Mouse (Mus musculus): ENCODE results near the gene Aldh16a1. TPM values are rescaled to one million over a fixed set of nuclear protein-coding genes. Genes with fewer than 3 reads are reported as not detected.

Gene Aldh16a1
- polyA plus RNA-seq, 1 experiment from 2014 or later = 26.7 TPM

DNA sequence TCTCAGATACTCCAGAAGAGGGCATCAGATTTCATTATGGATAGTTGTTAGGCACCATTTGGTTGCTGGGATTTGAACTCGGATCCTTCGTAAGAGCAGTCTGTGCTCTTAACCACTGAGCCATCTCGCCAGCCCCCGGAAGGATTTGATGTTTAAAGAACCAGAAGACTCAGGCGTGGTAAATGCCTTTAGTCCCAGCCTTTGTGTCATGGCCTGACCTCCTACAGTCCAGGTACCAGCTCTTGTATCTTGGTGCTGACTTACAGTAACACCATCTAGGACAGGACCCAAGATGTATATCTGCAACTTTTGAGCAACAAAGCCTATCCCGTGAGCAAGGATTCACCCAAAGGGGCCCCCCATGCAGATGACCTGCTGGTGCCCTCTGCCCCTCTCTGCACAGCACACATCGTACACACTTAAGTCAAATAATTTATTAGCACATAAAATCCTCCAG is 29.2 kb downstream of the Aldh16a1 start:
- no peak overlapping the region for H3K4me3 ChIP-seq (ENCODE audit: low read depth, low read length)
- DNase-seq (ENCODE audit: low spot score) (no peak), ATAC-seq (no peak)
- no peak overlapping the region for H3K9ac ChIP-seq (replicated peaks; ENCODE audit: low read depth)
- H3K4me2 ChIP-seq (replicated peaks; ENCODE audit: low read depth, low read length) = no peak overlapping the region
- H3K36me3 ChIP-seq (ENCODE audit: insufficient read depth, low read length) = peaks cover 21% of the 10 kb centered on the region; the same call in 1 of the 2 replicates
- H3K4me1 ChIP-seq (ENCODE audit: insufficient read depth, low read depth, low read length) = peaks cover 12% of the 10 kb centered on the region; the same call in 1 of the 2 replicates
- TF ChIP-seq EP300 (IDR thresholded peaks at IDR 0.05) (no peak), CTCF (IDR thresholded peaks at IDR 0.05) (peak; percentile 40; the same call in 1 of the 2 replicates)
- no peaks in the 10 kb centered on the region for H3K9me3 ChIP-seq (ENCODE audit: low read length)
- no peaks in the 10 kb centered on the region for H3K27me3 ChIP-seq (replicated peaks; ENCODE audit: insufficient read depth, low read length)
- no peak overlapping the region for H3K27ac ChIP-seq (ENCODE audit: low read length)
- 21% methylated on average over 7 of the region's 7 CpGs for WGBS

DNA sequence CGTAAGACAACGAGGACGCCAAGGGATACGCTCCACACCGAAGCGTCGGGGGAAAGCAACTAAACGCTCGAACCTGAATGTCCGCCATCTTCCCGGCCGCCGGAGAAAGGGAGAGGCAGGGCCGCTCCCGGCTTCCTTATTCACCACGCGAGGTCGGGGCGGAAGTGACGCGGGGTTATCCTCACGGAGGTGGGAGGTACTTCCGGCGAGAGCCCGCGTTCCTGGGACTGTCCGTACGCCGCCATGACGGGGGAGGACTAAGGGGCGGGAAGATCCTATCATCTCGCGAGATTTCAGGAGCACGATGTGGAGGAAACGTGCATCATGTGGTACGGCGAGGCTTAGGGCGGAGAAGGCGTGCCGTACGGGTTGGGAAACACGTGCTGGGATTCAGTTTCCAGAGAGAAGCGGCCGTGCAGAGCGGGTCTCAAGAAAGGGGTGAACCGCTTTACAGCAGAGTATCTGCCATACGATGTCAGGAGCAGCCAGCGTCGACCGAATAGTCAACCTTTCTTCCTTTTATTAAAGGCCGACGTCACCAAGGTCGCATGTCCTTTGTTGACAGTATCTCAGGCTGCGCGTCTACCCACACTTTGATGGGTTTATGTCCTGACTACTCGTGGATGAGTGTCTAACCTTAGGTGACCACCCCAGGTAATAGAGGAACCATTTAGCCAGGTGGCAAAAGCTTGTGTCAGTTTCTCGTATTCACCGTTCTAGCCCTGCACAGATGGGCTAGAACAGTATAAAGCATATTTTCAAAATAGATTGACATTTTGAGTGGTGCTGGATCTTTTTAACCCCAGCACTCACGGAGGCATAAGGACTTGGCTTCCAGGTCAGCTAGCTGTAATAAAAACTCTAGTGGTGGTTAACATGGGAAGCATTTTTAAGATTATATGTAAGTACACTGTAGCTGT is 29.9 kb downstream of the Aldh16a1 start, which contains the start of gene Rps11:
Gene Rps11 (minus strand): TSS at position 216 of the 920 bp plus-strand sequence.
- DNase-seq (ENCODE audit: low spot score) = peak; percentile 100
- peaks cover 12% of the 10 kb centered on the region; the same call in 1 of the 2 replicates for H3K4me1 ChIP-seq (ENCODE audit: insufficient read depth, low read depth, low read length)
- 1% methylated on average over 58 of the region's 59 CpGs for WGBS
- H3K27ac ChIP-seq (ENCODE audit: low read length) = peak within 1 kb of the TSS; percentile 70
- H3K4me2 ChIP-seq (replicated peaks; ENCODE audit: low read depth, low read length) = peak within 1 kb of the TSS; percentile 73
- peaks cover 26% of the 10 kb centered on the region; the same call in 1 of the 2 replicates for H3K36me3 ChIP-seq (ENCODE audit: insufficient read depth, low read length)
- H3K4me3 ChIP-seq (ENCODE audit: low read depth, low read length) = peak within 1 kb of the TSS; percentile 76
- no peaks in the 10 kb centered on the region for H3K9me3 ChIP-seq (ENCODE audit: low read length)
- peak; percentile 82 for ATAC-seq
- peak within 1 kb of the TSS; percentile 82 for H3K9ac ChIP-seq (replicated peaks; ENCODE audit: low read depth)
- TF ChIP-seq CTCF (IDR thresholded peaks at IDR 0.05) (no peak), EP300 (IDR thresholded peaks at IDR 0.05) (peak; percentile 66)
- no peaks in the 10 kb centered on the region for H3K27me3 ChIP-seq (replicated peaks; ENCODE audit: insufficient read depth, low read length)

DNA sequence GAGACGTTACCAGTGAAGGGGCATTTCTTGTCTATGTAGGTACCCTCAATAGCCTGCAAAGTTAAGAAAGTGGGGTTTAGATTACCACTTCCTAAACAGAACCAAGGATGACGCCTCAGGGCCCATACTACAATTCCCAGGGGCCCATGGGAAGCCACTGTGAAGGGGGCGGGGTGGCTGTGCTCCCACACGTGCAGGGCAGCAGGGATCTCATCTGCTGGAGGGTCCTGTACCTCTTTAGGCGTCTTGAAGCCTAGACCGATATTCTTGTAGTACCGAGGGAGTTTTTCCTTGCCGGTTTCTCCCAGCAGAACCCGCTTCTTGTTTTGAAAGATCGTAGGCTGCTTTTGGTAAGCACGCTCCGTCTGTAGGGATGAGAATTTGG is 31.2 kb downstream of the Aldh16a1 start:
- 10% methylated on average over 12 of the region's 12 CpGs for WGBS
- H3K4me1 ChIP-seq (ENCODE audit: insufficient read depth, low read depth, low read length) = peaks cover 12% of the 10 kb centered on the region; the same call in 1 of the 2 replicates
- peak overlapping the region; percentile 73 for H3K4me2 ChIP-seq (replicated peaks; ENCODE audit: low read depth, low read length)
- 0 out of 2 replicates have a peak overlapping the region, but pooled peaks have one; percentile 82 for H3K9ac ChIP-seq (replicated peaks; ENCODE audit: low read depth)
- TF ChIP-seq CTCF (IDR thresholded peaks at IDR 0.05) (no peak), EP300 (IDR thresholded peaks at IDR 0.05) (no peak)
- H3K9me3 ChIP-seq (ENCODE audit: low read length) = no peaks in the 10 kb centered on the region
- H3K27me3 ChIP-seq (replicated peaks; ENCODE audit: insufficient read depth, low read length) = no peaks in the 10 kb centered on the region
- DNase-seq (ENCODE audit: low spot score) (peak; percentile 59), ATAC-seq (no peak)
- peak overlapping the region; percentile 76 for H3K4me3 ChIP-seq (ENCODE audit: low read depth, low read length)
- H3K36me3 ChIP-seq (ENCODE audit: insufficient read depth, low read length) = peaks cover 26% of the 10 kb centered on the region; the same call in 1 of the 2 replicates
- H3K27ac ChIP-seq (ENCODE audit: low read length) = no peak overlapping the region

DNA sequence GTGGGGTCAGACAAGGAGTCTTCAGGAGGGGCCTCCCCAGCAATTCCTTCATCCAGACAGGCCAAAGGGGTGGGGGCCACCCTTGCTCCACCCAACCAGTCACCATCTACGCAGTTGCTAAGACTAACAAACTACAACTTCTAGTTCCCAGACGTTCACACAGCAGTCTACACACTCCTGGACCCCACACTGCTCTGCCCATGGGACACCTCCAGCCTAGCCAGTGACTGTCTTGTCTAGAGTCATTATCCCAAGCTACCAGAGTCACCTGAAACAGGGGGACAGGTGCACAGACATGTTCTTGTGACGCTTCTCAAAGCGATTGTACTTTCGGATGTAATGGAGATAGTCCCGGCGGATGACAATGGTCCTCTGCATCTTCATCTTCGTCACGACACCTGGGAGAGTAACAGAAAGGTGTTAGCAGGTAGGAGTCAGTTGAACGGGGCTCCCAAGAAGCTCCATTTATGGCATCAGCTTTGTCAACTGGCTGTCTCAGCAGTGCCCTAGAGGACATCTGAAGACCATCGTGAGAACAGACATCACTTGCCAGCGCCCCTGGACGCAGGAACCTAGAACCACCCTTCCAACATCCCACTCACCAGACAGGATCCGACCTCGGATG is 31.7 kb downstream of the Aldh16a1 start:
- peak overlapping the region; percentile 73 for H3K4me2 ChIP-seq (replicated peaks; ENCODE audit: low read depth, low read length)
- H3K27me3 ChIP-seq (replicated peaks; ENCODE audit: insufficient read depth, low read length) = no peaks in the 10 kb centered on the region
- H3K9ac ChIP-seq (replicated peaks; ENCODE audit: low read depth) = 0 out of 2 replicates have a peak overlapping the region, but pooled peaks have one; percentile 82
- WGBS = 71% methylated on average over 15 of the region's 15 CpGs
- H3K9me3 ChIP-seq (ENCODE audit: low read length) = no peaks in the 10 kb centered on the region
- no peak for TF ChIP-seq EP300 (IDR thresholded peaks at IDR 0.05)
- TF ChIP-seq CTCF (IDR thresholded peaks at IDR 0.05) = no peak
- H3K4me1 ChIP-seq (ENCODE audit: insufficient read depth, low read depth, low read length) = peaks cover 9% of the 10 kb centered on the region; the same call in 1 of the 2 replicates
- no peak overlapping the region for H3K27ac ChIP-seq (ENCODE audit: low read length)
- H3K4me3 ChIP-seq (ENCODE audit: low read depth, low read length) = no peak overlapping the region
- DNase-seq (ENCODE audit: low spot score) (no peak), ATAC-seq (no peak)
- peaks cover 26% of the 10 kb centered on the region; the same call in 1 of the 2 replicates for H3K36me3 ChIP-seq (ENCODE audit: insufficient read depth, low read length)

DNA sequence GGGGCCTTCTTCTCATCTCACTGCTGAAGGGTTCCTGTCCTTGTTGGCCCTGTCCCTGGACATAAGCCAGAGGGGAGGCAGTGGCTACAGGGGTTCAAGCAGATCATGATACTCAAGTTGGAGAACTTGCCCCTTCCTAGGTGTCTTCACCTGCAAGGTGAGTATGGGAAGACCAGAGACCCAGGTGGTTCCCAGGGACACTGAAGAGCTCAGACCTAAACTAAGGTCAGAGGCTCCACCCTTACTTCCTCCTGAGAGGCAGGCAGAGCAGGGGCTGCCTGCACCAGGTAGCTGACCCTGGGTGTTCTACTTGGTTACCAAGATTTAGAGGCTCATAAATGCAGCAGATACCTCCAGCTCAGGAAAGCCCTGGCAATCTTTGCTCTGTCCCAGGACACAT is 32.4 kb downstream of the Aldh16a1 start:
- Histone ChIP-seq H3K9ac (replicated peaks; ENCODE audit: low read depth) (no peak overlapping the region), H3K4me3 (ENCODE audit: low read depth, low read length) (no peak overlapping the region), H3K27me3 (replicated peaks; ENCODE audit: insufficient read depth, low read length) (no peaks in the 10 kb centered on the region), H3K36me3 (ENCODE audit: insufficient read depth, low read length) (peaks cover 25% of the 10 kb centered on the region; the same call in 1 of the 2 replicates), H3K4me2 (replicated peaks; ENCODE audit: low read depth, low read length) (peak overlapping the region; percentile 33), H3K4me1 (ENCODE audit: insufficient read depth, low read depth, low read length) (peaks cover 4% of the 10 kb centered on the region; the same call in 1 of the 2 replicates), H3K9me3 (ENCODE audit: low read length) (no peaks in the 10 kb centered on the region), H3K27ac (ENCODE audit: low read length) (peak overlapping the region; percentile 52)
- ATAC-seq (no peak), DNase-seq (ENCODE audit: low spot score) (no peak)
- TF ChIP-seq CTCF (IDR thresholded peaks at IDR 0.05) = no peak
- TF ChIP-seq EP300 (IDR thresholded peaks at IDR 0.05) = no peak

DNA sequence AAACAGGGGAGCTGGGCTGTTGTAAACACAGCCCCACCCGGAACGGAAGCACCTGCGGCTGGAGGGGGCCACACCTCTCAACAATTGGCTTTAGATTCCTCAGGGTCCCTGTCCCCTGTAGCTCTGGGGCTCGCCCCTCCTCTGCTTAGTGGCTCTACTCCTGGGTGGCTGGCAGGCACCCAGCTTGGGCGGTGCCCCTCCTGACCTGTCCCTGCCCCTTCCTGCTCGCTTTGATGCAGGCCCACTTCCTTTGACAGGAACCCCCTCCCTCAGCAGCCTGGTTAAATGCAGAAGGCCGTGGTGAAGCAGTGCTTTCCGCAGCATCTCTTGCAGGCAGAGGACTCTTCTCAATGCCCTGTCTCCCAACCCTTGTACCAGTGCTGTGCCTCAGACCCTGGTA is 33.0 kb downstream of the Aldh16a1 start:
- ATAC-seq (peak; percentile 30), DNase-seq (ENCODE audit: low spot score) (peak; percentile 71)
- Histone ChIP-seq H3K9ac (replicated peaks; ENCODE audit: low read depth) (no peak overlapping the region), H3K27ac (ENCODE audit: low read length) (peak overlapping the region; percentile 52), H3K27me3 (replicated peaks; ENCODE audit: insufficient read depth, low read length) (no peaks in the 10 kb centered on the region), H3K9me3 (ENCODE audit: low read length) (no peaks in the 10 kb centered on the region), H3K4me1 (ENCODE audit: insufficient read depth, low read depth, low read length) (peaks cover 4% of the 10 kb centered on the region; the same call in 1 of the 2 replicates), H3K36me3 (ENCODE audit: insufficient read depth, low read length) (peaks cover 19% of the 10 kb centered on the region; the same call in 1 of the 2 replicates), H3K4me3 (ENCODE audit: low read depth, low read length) (no peak overlapping the region), H3K4me2 (replicated peaks; ENCODE audit: low read depth, low read length) (peak overlapping the region; percentile 33; the same call in 1 of the 2 replicates)
- 26% methylated on average over 8 of the region's 8 CpGs for WGBS
- no peak for TF ChIP-seq CTCF (IDR thresholded peaks at IDR 0.05)
- TF ChIP-seq EP300 (IDR thresholded peaks at IDR 0.05) = peak; percentile 77
